Mouse (Mus musculus): Measurements from ENCODE around the gene P2rx3.

Gene P2rx3

GRCm38 (mm10) chr2:85037047-85038026 lies at the start of gene P2rx3, which contains the start of gene Ssrp1:
TSS of gene P2rx3 (minus strand) at chr2:85037462.
TSS of gene Ssrp1 (plus strand) at chr2:85037234.
- peak; percentile 65 for DNase-seq (ENCODE audit: low read depth)

- DNase-seq (ENCODE audit: low read depth), result no peak
These were observed 36.5 kb upstream of the P2rx3 start for GRCm38 (mm10) chr2:85073751-85074150.

GRCm38 (mm10) chr2:85071921-85072320 lies 34.7 kb upstream of the P2rx3 start:
- no peak for DNase-seq (ENCODE audit: low read depth)

GRCm38 (mm10) chr2:85070086-85070485 lies 32.8 kb upstream of the P2rx3 start:
- no peak for DNase-seq (ENCODE audit: low read depth)

GRCm38 (mm10) chr2:85068626-85069025 lies 31.4 kb upstream of the P2rx3 start:
- DNase-seq (ENCODE audit: low read depth), result no peak

GRCm38 (mm10) chr2:85067903-85068625 lies 30.8 kb upstream of the P2rx3 start:
- peak; percentile 22 for DNase-seq (ENCODE audit: low read depth)

GRCm38 (mm10) chr2:85066937-85067336 lies 29.7 kb upstream of the P2rx3 start:
- DNase-seq (ENCODE audit: low read depth), result no peak

GRCm38 (mm10) chr2:85065141-85065875 lies 28.0 kb upstream of the P2rx3 start:
- no peak for DNase-seq (ENCODE audit: low read depth)

- peak; percentile 28 for DNase-seq (ENCODE audit: low read depth)
These were observed 23.9 kb upstream of the P2rx3 start for GRCm38 (mm10) chr2:85061107-85061541.

GRCm38 (mm10) chr2:85060591-85061060 lies 23.4 kb upstream of the P2rx3 start:
- peak; percentile 84 for DNase-seq (ENCODE audit: low read depth)

GRCm38 (mm10) chr2:85059677-85060076 lies 22.4 kb upstream of the P2rx3 start:
- DNase-seq (ENCODE audit: low read depth), result no peak

GRCm38 (mm10) chr2:85056711-85057110 lies 19.4 kb upstream of the P2rx3 start:
- no peak for DNase-seq (ENCODE audit: low read depth)

GRCm38 (mm10) chr2:85053192-85053816 lies 16.0 kb upstream of the P2rx3 start:
- no peak for DNase-seq (ENCODE audit: low read depth)

GRCm38 (mm10) chr2:85050746-85051145 lies 13.5 kb upstream of the P2rx3 start:
- DNase-seq (ENCODE audit: low read depth), result no peak

- DNase-seq (ENCODE audit: low read depth), result peak; percentile 83
These were observed 12.9 kb upstream of the P2rx3 start for GRCm38 (mm10) chr2:85050001-85050634.

- peak; percentile 63 for DNase-seq (ENCODE audit: low read depth)
These were observed 12.0 kb upstream of the P2rx3 start for GRCm38 (mm10) chr2:85049277-85049676.

GRCm38 (mm10) chr2:85048168-85048751 lies 11.0 kb upstream of the P2rx3 start:
- peak; percentile 27 for DNase-seq (ENCODE audit: low read depth)

- peak; percentile 91 for DNase-seq (ENCODE audit: low read depth)
These were observed 10.4 kb upstream of the P2rx3 start, which contains the start of gene Tnks1bp1 for GRCm38 (mm10) chr2:85047596-85048167. TSS of gene Tnks1bp1 (plus strand) at chr2:85048022.

- no peak for DNase-seq (ENCODE audit: low read depth)
These were observed 9.8 kb upstream of the P2rx3 start for GRCm38 (mm10) chr2:85047081-85047480.

GRCm38 (mm10) chr2:85046222-85046621 lies 9.0 kb upstream of the P2rx3 start:
- no peak for DNase-seq (ENCODE audit: low read depth)

Measured in fibroblast of lung, adult 2 months (primary cell).